Mouse (Mus musculus) embryonic fibroblast, embryonic 13.5 days (primary cell): ENCODE data around the gene Slc5a11. TPM values are rescaled to one million over a fixed set of nuclear protein-coding genes. Genes with fewer than 3 reads are reported as not detected.

Experiments used
- H3K27ac ChIP-seq: 2 replicates; pipeline ENCODE4 v1.5.1; 2012; ENCODE audit warnings: low read length, control low read depth, inconsistent platforms; ENCODE audit not compliant: insufficient read depth
- H3K4me1 ChIP-seq: 2 replicates; pipeline ENCODE4 v1.6.1; 2011; ENCODE audit warnings: low read length; ENCODE audit not compliant: control insufficient read depth, insufficient read depth
- H3K4me3 ChIP-seq: 2 replicates; pipeline ENCODE4 v1.5.1; 2011; ENCODE audit warnings: mild to moderate bottlenecking, control low read depth, low read length; ENCODE audit not compliant: insufficient read depth
- CTCF ChIP-seq: IDR thresholded peaks from 2 replicates; pipeline ENCODE4 v1.5.1; 2011; ENCODE audit warnings: mild to moderate bottlenecking, control low read depth, low read length, moderate library complexity, borderline replicate concordance; ENCODE audit not compliant: insufficient read depth
- POLR2A ChIP-seq: IDR thresholded peaks from 2 replicates; pipeline ENCODE4 v1.6.1; 2011; ENCODE audit warnings: low read depth, mild to moderate bottlenecking, control low read depth, low read length, moderate library complexity
- polyA plus RNA-seq: library from polyadenylated mRNA; stranded (reverse); fragments of >200 nt; gene quantifications from 2 replicates; pipeline ENCODE4 v1.2.4, GENCODE M21; 2011; ENCODE audit warnings: low read depth; ENCODE audit not compliant: missing spikeins, insufficient read length

The Slc5a11 gene
- polyA plus RNA-seq, 1 experiment: not detected

DNA sequence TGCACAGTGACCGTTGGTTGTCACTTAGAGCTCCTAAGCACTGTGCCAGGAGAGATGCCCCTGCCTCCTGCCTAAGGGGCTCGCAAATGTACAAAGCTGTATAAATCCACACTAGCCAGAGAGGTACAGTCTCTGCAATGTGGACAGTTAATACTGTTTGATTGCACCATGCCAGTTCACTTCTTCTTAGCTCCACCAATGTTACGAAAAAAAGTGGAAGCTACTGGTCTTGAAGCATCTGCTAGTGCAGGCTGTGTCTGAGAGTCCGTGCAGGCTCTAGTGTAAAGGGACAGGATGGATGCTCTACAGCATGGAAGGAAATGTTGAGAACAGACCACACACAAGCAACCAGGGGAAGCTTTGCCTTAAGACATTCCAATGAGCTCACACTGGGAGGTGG is 62.0 kb downstream of the Slc5a11 start:
- H3K4me3 ChIP-seq: no peak overlapping the region
- H3K4me1 ChIP-seq: no peaks in the 10 kb centered on the region
- TF ChIP-seq CTCF (no peak), POLR2A (no peak)
- no peak overlapping the region for H3K27ac ChIP-seq

- H3K4me1 ChIP-seq: peaks cover 4% of the 10 kb centered on the region; the same call in 1 of the 2 replicates
- H3K4me3 ChIP-seq: no peak overlapping the region
- no peak overlapping the region for H3K27ac ChIP-seq
- TF ChIP-seq CTCF (no peak), POLR2A (no peak)
Observed at GRCm38 (mm10) chr7:123279797-123280196, 65.2 kb downstream of the Slc5a11 start.

- TF ChIP-seq POLR2A (no peak), CTCF (no peak)
- no peak overlapping the region for H3K27ac ChIP-seq
- H3K4me1 ChIP-seq: peaks cover 4% of the 10 kb centered on the region; the same call in 1 of the 2 replicates
- no peak overlapping the region for H3K4me3 ChIP-seq
Observed at GRCm38 (mm10) chr7:123283826-123284225, 69.2 kb downstream of the Slc5a11 start.

DNA sequence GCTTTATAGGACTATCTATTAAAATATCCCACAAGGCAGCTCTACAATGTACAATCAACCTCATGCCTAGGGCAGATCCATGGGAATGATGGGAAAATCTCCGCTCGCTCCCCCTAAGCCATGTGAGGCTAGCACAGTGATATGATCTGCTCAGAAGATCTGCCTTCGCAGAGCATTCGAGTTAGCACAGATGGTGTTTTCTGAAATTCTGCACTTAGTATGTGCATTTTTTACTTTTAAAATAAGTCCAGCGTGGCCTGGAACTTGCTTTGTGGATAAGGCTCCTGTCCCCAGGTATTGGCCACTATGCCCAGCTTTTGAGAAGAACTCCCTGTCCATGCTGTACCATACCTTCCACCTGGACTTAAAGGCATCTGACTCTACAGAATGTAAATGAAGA is 71.3 kb downstream of the Slc5a11 start:
- TF ChIP-seq CTCF (no peak), POLR2A (no peak)
- Histone ChIP-seq H3K4me1 (peaks cover 4% of the 10 kb centered on the region; the same call in 1 of the 2 replicates), H3K4me3 (no peak overlapping the region), H3K27ac (no peak overlapping the region)

DNA sequence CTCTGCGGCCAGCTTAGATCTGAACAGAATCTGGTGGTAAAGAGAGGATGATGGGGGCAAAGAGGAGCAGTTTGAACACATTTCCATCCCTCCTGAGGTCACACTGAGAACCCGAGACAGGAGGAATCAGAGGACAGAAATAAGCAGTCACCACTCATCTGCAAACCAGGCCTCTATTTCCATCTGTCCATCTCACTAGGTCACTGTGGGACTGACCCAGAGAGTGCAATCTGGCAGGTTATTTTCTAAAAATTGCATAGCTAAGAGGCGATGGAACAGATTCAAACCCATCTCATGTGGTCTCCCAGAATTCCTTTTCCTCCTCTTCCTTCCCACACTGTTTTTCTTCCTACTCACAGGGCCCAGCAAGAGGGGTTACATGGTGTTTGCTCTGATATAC is 73.3 kb downstream of the Slc5a11 start:
- TF ChIP-seq POLR2A: no peak
- TF ChIP-seq CTCF: no peak
- Histone ChIP-seq H3K4me1 (peaks cover 4% of the 10 kb centered on the region; the same call in 1 of the 2 replicates), H3K27ac (no peak overlapping the region), H3K4me3 (no peak overlapping the region)

DNA sequence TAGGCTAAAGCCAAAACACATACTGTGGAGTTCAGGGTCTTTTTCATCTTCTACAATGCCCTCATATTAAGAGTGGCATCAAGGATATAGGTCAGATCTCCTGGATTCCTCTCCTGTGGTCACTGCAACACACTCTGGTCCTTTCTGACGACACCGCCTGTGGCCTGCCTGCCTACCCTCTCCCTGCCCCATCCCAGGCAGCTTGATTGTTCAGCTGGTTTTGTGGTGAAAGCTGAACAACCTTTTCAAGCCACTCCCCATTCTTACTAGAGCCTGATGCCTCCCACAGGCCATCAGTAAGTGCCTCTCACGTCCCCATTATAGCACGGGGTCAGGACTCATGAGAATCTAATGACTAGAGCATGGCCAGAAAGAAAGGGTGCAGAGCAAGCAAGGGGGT is 74.6 kb downstream of the Slc5a11 start:
- no peak overlapping the region for H3K27ac ChIP-seq
- H3K4me1 ChIP-seq: peaks cover 10% of the 10 kb centered on the region
- TF ChIP-seq CTCF (no peak), POLR2A (no peak)
- H3K4me3 ChIP-seq: no peak overlapping the region

DNA sequence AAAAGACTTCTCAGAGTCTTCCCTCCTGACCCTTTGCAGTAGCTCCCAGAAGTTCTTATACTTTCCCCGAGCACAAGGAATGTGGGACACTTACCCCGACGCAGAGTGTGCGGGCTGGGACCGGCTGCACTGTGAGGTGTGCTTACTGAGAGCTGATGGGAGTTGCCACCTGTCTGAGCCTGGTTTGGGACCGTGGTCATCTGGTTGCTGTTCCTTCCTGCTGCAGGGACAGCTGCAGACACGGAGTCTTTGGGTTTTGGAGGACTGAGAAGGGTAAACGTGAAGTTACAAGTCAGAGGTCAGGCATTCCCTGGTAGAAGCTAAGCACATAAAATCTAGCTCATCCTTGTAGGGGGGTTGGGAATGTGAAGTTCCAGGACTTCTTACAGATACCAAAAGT is 77.4 kb downstream of the Slc5a11 start:
- TF ChIP-seq CTCF (no peak), POLR2A (no peak)
- peaks cover 6% of the 10 kb centered on the region for H3K4me1 ChIP-seq

GRCm38 (mm10) chr7:123293898-123294297 is 79.3 kb downstream of the Slc5a11 start:
- Histone ChIP-seq H3K4me3 (no peak overlapping the region), H3K4me1 (peaks cover 8% of the 10 kb centered on the region), H3K27ac (no peak overlapping the region)
- TF ChIP-seq CTCF (no peak), POLR2A (no peak)

More for the DNA sequence above, 77.4 kb downstream of the Slc5a11 start:
- no peak overlapping the region for H3K27ac ChIP-seq
- no peak overlapping the region for H3K4me3 ChIP-seq

GRCm38 (mm10) chr7:123295423-123295822 is 80.8 kb downstream of the Slc5a11 start:
- H3K4me3 ChIP-seq: no peak overlapping the region
- TF ChIP-seq CTCF (no peak), POLR2A (no peak)
- peaks cover 8% of the 10 kb centered on the region for H3K4me1 ChIP-seq
- no peak overlapping the region for H3K27ac ChIP-seq

DNA sequence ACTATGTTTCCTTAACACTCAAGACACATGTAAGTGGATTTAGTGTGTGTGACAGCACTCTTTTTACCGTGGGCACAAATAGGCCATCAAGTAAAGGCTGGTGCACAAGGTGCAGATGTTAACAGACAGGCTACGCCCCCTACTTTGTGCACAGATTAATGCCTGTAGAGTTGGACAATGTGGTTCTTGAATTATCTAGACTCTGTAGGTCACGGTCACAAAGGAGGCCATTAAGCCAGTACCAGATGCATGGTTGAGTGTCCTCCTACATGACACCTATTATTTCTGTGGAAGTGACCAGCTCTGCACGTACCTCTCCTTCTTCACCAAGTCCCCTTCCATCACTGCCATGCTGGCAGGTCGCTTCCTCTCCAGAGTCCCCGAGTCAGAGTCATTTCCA is 81.5 kb downstream of the Slc5a11 start:
- TF ChIP-seq CTCF: no peak
- no peak overlapping the region for H3K4me3 ChIP-seq
- no peak overlapping the region for H3K27ac ChIP-seq

GRCm38 (mm10) chr7:123298225-123298624 is 83.6 kb downstream of the Slc5a11 start:
- Histone ChIP-seq H3K4me3 (no peak overlapping the region), H3K27ac (no peak overlapping the region), H3K4me1 (peaks cover 7% of the 10 kb centered on the region)
- TF ChIP-seq CTCF: no peak
- no peak for TF ChIP-seq POLR2A

More for the DNA sequence above, 81.5 kb downstream of the Slc5a11 start:
- H3K4me1 ChIP-seq: peaks cover 8% of the 10 kb centered on the region
